Mouse (Mus musculus) ES-E14 (cell line): ENCODE results near the gene Hsd11b1. TPM values are rescaled to one million over a fixed set of nuclear protein-coding genes. Genes with fewer than 3 reads are reported as not detected.

Experiments
- DNase-seq: peaks from one replicate; pipeline ENCODE4 v3.0.0-alpha.2; 2013; ENCODE audit warnings: low read depth, low spot score
- H3K27ac ChIP-seq: 2 replicates; pipeline ENCODE4 v1.5.1; 2012; ENCODE audit warnings: low read depth, mild to moderate bottlenecking, low read length, moderate library complexity, mixed read lengths; ENCODE audit not compliant: poor library complexity, insufficient read depth, severe bottlenecking
- H3K36me3 ChIP-seq: 2 replicates; pipeline ENCODE4 v1.6.1; 2012; ENCODE audit warnings: mild to moderate bottlenecking, low read length, moderate library complexity, mixed read lengths; ENCODE audit not compliant: control insufficient read depth, poor library complexity, insufficient read depth, severe bottlenecking
- H3K4me1 ChIP-seq, 2 experiments: fragments of 150-350 bp in 1 of 2; sonication (generic) in 1 of 2; 2 replicates each; pipeline ENCODE4 v1.6.1; 2012; ENCODE audit warnings: low read length in 2 of 2, mild to moderate bottlenecking in 1 of 2, mixed read lengths in 1 of 2; ENCODE audit not compliant: control insufficient read depth in 2 of 2, insufficient read depth in 2 of 2, poor library complexity in 1 of 2
- H3K4me3 ChIP-seq, 2 experiments: fragments of 150-350 bp in 1 of 2; sonication (generic) in 1 of 2; 2 replicates each; pipeline ENCODE4 v1.5.1; 2012; ENCODE audit warnings: low read length in 2 of 2, low read depth in 1 of 2, mild to moderate bottlenecking in 1 of 2, mixed read lengths in 1 of 2; ENCODE audit not compliant: insufficient read depth in 1 of 2, poor library complexity in 1 of 2, severe bottlenecking in 1 of 2
- H3K9ac ChIP-seq: 2 replicates; pipeline ENCODE4 v1.6.1; 2012; ENCODE audit warnings: low read depth, mild to moderate bottlenecking, low read length, mixed read lengths; ENCODE audit not compliant: poor library complexity, insufficient read depth, severe bottlenecking
- H3K9me3 ChIP-seq: fragments of 150-350 bp; sonication (generic); 2 replicates; pipeline ENCODE4 v1.6.1; 2012; ENCODE audit warnings: low read depth, mild to moderate bottlenecking, low read length; ENCODE audit not compliant: control insufficient read depth, insufficient read depth
- CHD2 ChIP-seq: IDR thresholded peaks from 2 replicates; pipeline ENCODE4 v1.6.1; 2014; ENCODE audit warnings: mild to moderate bottlenecking, low read depth, low read length, inconsistent platforms
- HCFC1 ChIP-seq: IDR thresholded peaks from 2 replicates; pipeline ENCODE4 v1.6.1; 2012; ENCODE audit warnings: low read length, inconsistent platforms, borderline replicate concordance; ENCODE audit not compliant: insufficient read depth
- MAFK ChIP-seq: IDR thresholded peaks from 2 replicates; pipeline ENCODE4 v1.6.1; 2014; ENCODE audit warnings: mild to moderate bottlenecking, low read depth, low read length, inconsistent platforms; ENCODE audit not compliant: insufficient read depth
- ZC3H11A ChIP-seq: IDR thresholded peaks from 2 replicates; pipeline ENCODE4 v1.6.1; 2012; ENCODE audit warnings: low read depth, mild to moderate bottlenecking, inconsistent platforms, low read length, borderline replicate concordance
- ZNF384 ChIP-seq: IDR thresholded peaks from 2 replicates; pipeline ENCODE4 v1.6.1; 2012; ENCODE audit warnings: low read depth, low read length, inconsistent platforms
- in situ Hi-C, 2 experiments: fragments of 600-800 bp; cut with MboI; formaldehyde crosslinking; loops; one replicate each; pipeline ENCODE4 v1.15.1; 2025; ENCODE audit warnings: low sequenced_read_pairs in 2 of 2, inconsistent platforms in 1 of 2; ENCODE audit not compliant: unreplicated experiment in 2 of 2
- total RNA-seq: library from RNA; depleted of rRNA; stranded (reverse); fragments of 300-350 nt; gene quantifications from 2 replicates; pipeline ENCODE4 v1.2.3, GENCODE M21; 2012

Hsd11b1 gene
- total RNA-seq, 1 experiment = 0.18 TPM

GRCm38 (mm10) chr1:193293926-193294325, 30.1 kb upstream of the Hsd11b1 start:
- no peak for DNase-seq
- no peak overlapping the region for H3K9ac ChIP-seq
- TF ChIP-seq MAFK (no peak), ZC3H11A (no peak), CHD2 (no peak), HCFC1 (no peak), ZNF384 (no peak)
- H3K9me3 ChIP-seq = no peaks in the 10 kb centered on the region
- in situ Hi-C loops = no loop called here
- H3K27ac ChIP-seq = no peak overlapping the region
- H3K4me1 ChIP-seq = no peaks in the 10 kb centered on the region
- no peak overlapping the region for H3K4me3 ChIP-seq
- no peaks in the 10 kb centered on the region for H3K36me3 ChIP-seq

GRCm38 (mm10) chr1:193293039-193293438, 29.2 kb upstream of the Hsd11b1 start:
- Histone ChIP-seq H3K9me3 (no peaks in the 10 kb centered on the region), H3K36me3 (no peaks in the 10 kb centered on the region), H3K27ac (no peak overlapping the region), H3K9ac (no peak overlapping the region), H3K4me1 (no peaks in the 10 kb centered on the region), H3K4me3 (no peak overlapping the region)
- in situ Hi-C loops = no loop called here
- TF ChIP-seq CHD2 = no peak
- TF ChIP-seq HCFC1 = no peak
- no peak for TF ChIP-seq ZC3H11A
- TF ChIP-seq ZNF384 = no peak
- DNase-seq = no peak

GRCm38 (mm10) chr1:193290686-193291085, 26.8 kb upstream of the Hsd11b1 start:
- no peaks in the 10 kb centered on the region for H3K9me3 ChIP-seq
- H3K4me1 ChIP-seq = no peaks in the 10 kb centered on the region
- H3K36me3 ChIP-seq = no peaks in the 10 kb centered on the region
- in situ Hi-C loops = no loop called here
- H3K27ac ChIP-seq = no peak overlapping the region
- TF ChIP-seq HCFC1 (no peak), MAFK (no peak), ZNF384 (no peak), CHD2 (no peak), ZC3H11A (no peak)
- DNase-seq = no peak
- no peak overlapping the region for H3K9ac ChIP-seq
- no peak overlapping the region for H3K4me3 ChIP-seq

GRCm38 (mm10) chr1:193289914-193290313, 26.0 kb upstream of the Hsd11b1 start:
- Histone ChIP-seq H3K9me3 (no peaks in the 10 kb centered on the region), H3K27ac (no peak overlapping the region), H3K9ac (no peak overlapping the region), H3K4me1 (no peaks in the 10 kb centered on the region), H3K4me3 (no peak overlapping the region), H3K36me3 (no peaks in the 10 kb centered on the region)
- no peak for DNase-seq
- in situ Hi-C loops = no loop called here
- TF ChIP-seq ZC3H11A (no peak), MAFK (no peak), CHD2 (no peak), HCFC1 (no peak), ZNF384 (no peak)

GRCm38 (mm10) chr1:193289076-193289475, 25.2 kb upstream of the Hsd11b1 start:
- TF ChIP-seq ZC3H11A = no peak
- no peak for TF ChIP-seq HCFC1
- TF ChIP-seq ZNF384 = no peak
- TF ChIP-seq CHD2 = no peak
- TF ChIP-seq MAFK = no peak
- in situ Hi-C loops = no loop called here
- no peaks in the 10 kb centered on the region for H3K36me3 ChIP-seq
- no peaks in the 10 kb centered on the region for H3K4me1 ChIP-seq
- DNase-seq = no peak
- no peak overlapping the region for H3K9ac ChIP-seq
- H3K4me3 ChIP-seq = no peak overlapping the region
- no peak overlapping the region for H3K27ac ChIP-seq
- H3K9me3 ChIP-seq = no peaks in the 10 kb centered on the region
